Mouse (Mus musculus) intestine, embryonic 15.5 days (tissue): ENCODE data around the gene Cdh5. TPM values are rescaled to one million over a fixed set of nuclear protein-coding genes. Genes with fewer than 3 reads are reported as not detected.
"Not testable (repeated sequence)": the region's sequence is repeated elsewhere in the genome, so short reads cannot be mapped to it uniquely, and the experiment has no call there.

Source experiments
- ATAC-seq: fragments of 200-750 bp; cut with Nextera tagmentation; 2 replicates; pipeline ENCODE4 v1.8.0; 2017; ENCODE audit warnings: moderate TSS enrichment, moderate library complexity
- H3K27ac ChIP-seq: fragments of 300-500 bp; sonication (generic); 2 replicates; pipeline ENCODE4 v1.5.1; 2015; ENCODE audit warnings: mild to moderate bottlenecking, inconsistent platforms
- H3K27me3 ChIP-seq: fragments of 300-500 bp; sonication (generic); replicated peaks from 2 replicates; pipeline ENCODE4 v1.6.1; 2015; ENCODE audit warnings: inconsistent platforms
- H3K36me3 ChIP-seq: fragments of 300-500 bp; sonication (generic); 2 replicates; pipeline ENCODE4 v1.6.1; 2015; ENCODE audit warnings: inconsistent platforms
- H3K4me1 ChIP-seq: fragments of 300-500 bp; sonication (generic); replicated peaks from 2 replicates; pipeline ENCODE4 v1.6.1; 2015; ENCODE audit warnings: inconsistent platforms
- H3K4me2 ChIP-seq: fragments of 300-500 bp; sonication (generic); replicated peaks from 2 replicates; pipeline ENCODE4 v1.6.1; 2015; ENCODE audit warnings: mild to moderate bottlenecking, inconsistent platforms
- H3K4me3 ChIP-seq: fragments of 300-500 bp; sonication (generic); replicated peaks from 2 replicates; pipeline ENCODE4 v1.5.1; 2015; ENCODE audit warnings: inconsistent platforms
- H3K9ac ChIP-seq: fragments of 300-500 bp; sonication (generic); 2 replicates; pipeline ENCODE4 v1.6.1; 2015; ENCODE audit warnings: inconsistent platforms
- H3K9me3 ChIP-seq: fragments of 300-500 bp; sonication (generic); 2 replicates; pipeline ENCODE4 v1.6.1; 2016; ENCODE audit warnings: inconsistent platforms
- WGBS: fragments of 180-500 bp; shearing (Covaris S2); methylation state at CpG from one replicate; pipeline ENCODE4 v1.1.7; 2015; 5-methylcytosine and 5-hydroxymethylcytosine counted together
- polyA plus RNA-seq: library from polyadenylated mRNA; unstranded; fragments of >200 nt; fragmentation: Nextera tagmentation; extraction: Ambion mirVana; gene quantifications from 2 replicates; pipeline ENCODE4 v1.2.1, GENCODE M21; 2015

The Cdh5 gene
- polyA plus RNA-seq, result 25.3 and 26.0 TPM in 2 replicates

DNA sequence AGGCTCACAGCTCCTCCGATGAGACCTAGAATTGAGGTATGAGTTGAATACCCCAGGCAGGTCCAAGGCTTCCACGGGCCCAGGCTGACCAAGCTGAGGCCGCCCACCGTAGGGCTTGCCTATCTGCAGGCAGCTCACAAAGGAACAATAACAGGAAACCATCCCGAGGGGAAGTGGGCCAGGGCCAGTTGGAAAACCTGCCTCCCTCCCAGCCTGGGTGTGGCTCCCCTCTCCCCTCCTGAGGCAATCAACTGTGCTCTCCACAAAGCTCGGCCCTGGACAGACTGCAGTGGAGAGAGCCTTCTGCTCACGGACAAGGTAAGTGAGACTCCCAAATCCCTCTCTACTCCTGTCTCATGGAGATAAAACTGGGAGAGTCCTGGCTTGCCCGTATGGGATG is at the start of gene Cdh5:
Gene Cdh5, plus strand, starts transcription at position 211 of the 400 bp plus-strand sequence.
- ATAC-seq, result no peak
- no peak within 1 kb of the TSS for H3K9ac ChIP-seq
- H3K27me3 ChIP-seq, result no peaks in the 10 kb centered on the region
- peaks cover 7% of the 10 kb centered on the region; the same call in 1 of the 2 replicates for H3K4me1 ChIP-seq
- WGBS, result 58% methylated on average over 8 of the region's 8 CpGs
- peak within 1 kb of the TSS; percentile 11; the same call in 1 of the 2 replicates for H3K4me3 ChIP-seq
- no peak within 1 kb of the TSS for H3K27ac ChIP-seq
- no peak within 1 kb of the TSS; the same call in 1 of the 2 replicates for H3K4me2 ChIP-seq
- H3K36me3 ChIP-seq, result no peaks in the 10 kb centered on the region
- H3K9me3 ChIP-seq, result no peaks in the 10 kb centered on the region

DNA sequence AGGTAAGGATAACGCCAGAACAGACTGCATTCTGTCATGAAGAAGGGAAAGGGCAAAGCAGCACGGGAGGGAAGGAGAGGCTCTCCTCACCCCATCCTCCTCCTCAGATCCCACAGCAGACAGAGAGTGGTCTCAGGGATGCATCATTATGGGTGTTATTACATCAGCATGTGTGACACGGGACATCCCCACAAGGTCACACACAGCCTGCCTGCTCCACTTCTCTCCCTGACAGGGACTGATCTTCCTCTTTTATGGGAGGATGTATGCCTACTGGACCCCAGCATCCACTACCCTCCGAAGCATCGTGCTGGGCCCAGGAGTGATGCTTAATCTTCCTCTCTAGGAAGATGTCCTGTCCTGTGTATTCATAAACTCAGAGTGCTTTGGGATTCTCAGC is 41.5 kb upstream of the Cdh5 start:
- Histone ChIP-seq H3K27me3 (no peaks in the 10 kb centered on the region), H3K27ac (peak overlapping the region; percentile 58; the same call in 1 of the 2 replicates), H3K4me3 (no peak overlapping the region), H3K9me3 (no peaks in the 10 kb centered on the region), H3K9ac (no peak overlapping the region), H3K4me1 (peaks cover 25% of the 10 kb centered on the region), H3K36me3 (no peaks in the 10 kb centered on the region), H3K4me2 (no peak overlapping the region)
- no peak for ATAC-seq
- 41% methylated on average over 5 of the region's 5 CpGs for WGBS

DNA sequence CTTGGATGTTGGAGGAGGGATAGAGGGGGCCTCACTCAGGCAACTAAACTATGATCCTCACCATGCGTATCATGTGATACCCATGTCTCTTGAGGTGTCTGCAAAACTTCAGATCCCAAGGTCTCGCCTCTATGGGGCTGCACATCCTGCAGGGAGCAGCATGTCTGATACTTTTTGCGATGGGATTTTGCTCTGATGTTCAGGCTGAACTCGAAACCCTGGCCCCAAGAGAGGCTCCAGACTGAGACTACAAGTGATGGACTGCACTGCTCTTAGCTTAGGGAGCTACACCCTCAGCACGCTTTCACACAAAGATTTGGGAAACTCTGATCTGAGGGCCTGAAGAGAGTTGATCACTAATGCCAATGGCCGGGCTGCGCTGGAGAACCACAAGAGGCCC is 41.0 kb upstream of the Cdh5 start:
- WGBS, result 68% methylated on average over 7 of the region's 7 CpGs
- H3K36me3 ChIP-seq, result no peaks in the 10 kb centered on the region
- ATAC-seq, result no peak
- H3K4me2 ChIP-seq, result no peak overlapping the region
- peak overlapping the region; percentile 58 for H3K27ac ChIP-seq
- peaks cover 25% of the 10 kb centered on the region for H3K4me1 ChIP-seq
- no peak overlapping the region for H3K4me3 ChIP-seq
- no peaks in the 10 kb centered on the region for H3K27me3 ChIP-seq
- H3K9me3 ChIP-seq, result no peaks in the 10 kb centered on the region
- H3K9ac ChIP-seq, result no peak overlapping the region

DNA sequence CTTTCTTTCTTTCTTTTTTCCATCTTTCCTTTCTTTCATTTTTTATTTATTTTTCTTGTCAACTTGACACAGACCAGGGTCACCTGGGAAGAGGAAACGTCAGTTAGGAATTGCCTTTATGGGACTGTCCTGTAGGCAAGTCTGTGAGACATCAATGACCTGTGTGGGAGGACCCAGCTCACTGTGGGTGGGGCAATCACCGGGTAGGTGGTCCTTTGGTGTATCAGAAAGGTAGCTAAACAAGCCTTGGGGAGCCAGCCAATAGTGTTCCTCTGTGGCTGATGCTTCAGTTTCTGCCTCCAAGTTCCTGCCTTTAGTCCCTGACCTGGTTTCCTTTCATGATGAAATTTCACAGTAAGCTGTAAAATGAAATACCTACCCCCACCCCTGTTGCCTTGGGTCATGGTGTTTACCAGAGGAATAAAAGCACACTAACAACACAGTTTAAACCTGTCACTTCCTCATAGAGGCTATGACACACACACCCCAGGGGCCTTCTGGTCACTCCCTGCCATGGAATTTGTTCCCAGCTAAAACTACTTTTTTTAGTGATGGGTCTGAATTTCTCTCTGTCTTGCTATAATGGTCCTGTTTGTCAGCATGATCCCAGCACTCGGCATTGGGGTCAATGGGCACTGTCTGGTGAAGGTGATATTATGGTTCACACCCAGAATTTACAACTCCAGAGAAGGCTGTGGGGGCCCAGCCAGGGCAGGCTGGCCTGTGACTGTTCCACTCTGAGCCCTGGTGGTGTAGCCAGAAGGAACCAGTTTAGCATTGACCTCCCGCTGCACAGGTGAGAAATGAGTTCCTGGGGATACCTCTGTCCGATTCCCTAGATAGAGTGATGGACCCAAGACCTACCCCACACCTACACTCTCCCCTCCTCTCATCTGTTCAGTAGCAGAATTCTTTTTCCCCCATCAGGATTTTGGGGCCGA is 40.1 kb upstream of the Cdh5 start:
- Histone ChIP-seq H3K36me3 (no peaks in the 10 kb centered on the region), H3K27ac (peak overlapping the region; percentile 87), H3K4me3 (no peak overlapping the region), H3K27me3 (no peaks in the 10 kb centered on the region), H3K9ac (no peak overlapping the region), H3K4me1 (peaks cover 25% of the 10 kb centered on the region), H3K9me3 (no peaks in the 10 kb centered on the region), H3K4me2 (peak overlapping the region; percentile 34; the same call in 1 of the 2 replicates)
- peak; percentile 93 for ATAC-seq
- WGBS, result 34% methylated on average over 6 of the region's 6 CpGs

DNA sequence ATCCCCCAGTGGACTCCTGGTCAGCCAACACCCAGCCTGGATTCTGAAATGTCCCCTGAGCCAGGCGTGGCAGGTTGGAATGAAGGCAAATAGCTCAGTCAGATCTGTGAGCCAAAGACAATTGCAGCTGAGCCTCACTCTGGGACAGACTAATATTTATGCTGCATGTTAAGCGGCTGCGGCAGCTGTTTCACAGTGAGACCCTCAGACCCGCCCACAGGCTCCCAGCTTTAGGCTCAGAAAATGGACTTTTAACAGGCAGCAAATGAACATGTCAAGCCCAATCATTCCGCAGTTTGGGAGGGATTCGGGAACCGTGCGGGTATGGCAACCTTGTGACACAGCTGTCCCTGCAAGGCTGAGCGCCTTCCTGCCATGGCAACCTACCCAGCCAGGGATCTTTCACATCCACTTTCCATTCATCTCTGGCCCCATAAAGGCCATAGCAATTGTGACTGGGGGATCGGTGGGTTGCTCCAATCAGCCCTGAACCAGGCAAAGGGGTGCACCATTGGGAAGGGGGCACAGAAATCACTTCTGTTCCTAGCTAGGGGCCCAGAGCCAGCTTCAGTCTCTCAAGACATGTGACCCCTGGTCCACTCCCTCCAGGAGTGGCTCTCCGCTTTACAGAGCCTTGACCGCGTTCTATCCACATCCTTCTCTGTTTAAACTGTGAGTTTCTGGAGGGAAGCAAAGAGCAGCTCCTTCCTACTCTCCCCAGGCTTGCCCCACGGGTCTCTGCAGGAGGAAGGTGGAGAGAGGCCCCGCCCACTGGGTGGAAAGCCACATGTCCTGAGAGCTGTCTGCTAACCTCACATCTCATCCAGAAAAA is 39.2 kb upstream of the Cdh5 start:
- Histone ChIP-seq H3K9ac (0 out of 2 replicates have a peak overlapping the region, but pooled peaks have one; percentile 6), H3K4me2 (peak overlapping the region; percentile 34), H3K9me3 (no peaks in the 10 kb centered on the region), H3K4me3 (no peak overlapping the region), H3K36me3 (no peaks in the 10 kb centered on the region), H3K27ac (peak overlapping the region; percentile 87), H3K4me1 (peaks cover 31% of the 10 kb centered on the region), H3K27me3 (no peaks in the 10 kb centered on the region)
- peak; percentile 60 for ATAC-seq
- WGBS, result 43% methylated on average over 15 of the region's 15 CpGs

DNA sequence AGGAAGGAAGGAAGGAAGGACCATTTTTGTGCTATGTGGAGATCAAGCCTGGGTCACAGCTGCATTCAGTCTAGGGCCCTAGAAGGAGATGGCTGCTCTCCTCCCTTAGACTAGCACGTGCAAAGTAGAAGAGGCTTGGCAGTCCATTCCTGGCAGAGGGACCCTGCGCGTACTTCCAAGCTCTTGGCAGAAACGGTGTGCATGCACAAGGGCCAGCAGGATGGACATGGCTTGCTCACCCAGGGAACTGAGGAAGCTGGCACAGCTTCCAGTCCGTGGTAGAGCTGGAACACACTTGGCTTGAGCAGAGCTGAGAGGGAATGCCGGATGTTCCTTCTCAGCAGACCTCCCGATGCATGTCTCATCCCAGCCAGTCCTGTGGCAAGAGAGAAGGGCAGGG is 36.2 kb upstream of the Cdh5 start:
- no peaks in the 10 kb centered on the region for H3K27me3 ChIP-seq
- H3K4me1 ChIP-seq, result peaks cover 35% of the 10 kb centered on the region
- no peaks in the 10 kb centered on the region for H3K36me3 ChIP-seq
- no peak overlapping the region for H3K9ac ChIP-seq
- no peak for ATAC-seq
- H3K27ac ChIP-seq, result no peak overlapping the region
- H3K4me2 ChIP-seq, result no peak overlapping the region
- H3K9me3 ChIP-seq, result no peaks in the 10 kb centered on the region
- WGBS, result 76% methylated on average over 7 of the region's 7 CpGs
- H3K4me3 ChIP-seq, result no peak overlapping the region

DNA sequence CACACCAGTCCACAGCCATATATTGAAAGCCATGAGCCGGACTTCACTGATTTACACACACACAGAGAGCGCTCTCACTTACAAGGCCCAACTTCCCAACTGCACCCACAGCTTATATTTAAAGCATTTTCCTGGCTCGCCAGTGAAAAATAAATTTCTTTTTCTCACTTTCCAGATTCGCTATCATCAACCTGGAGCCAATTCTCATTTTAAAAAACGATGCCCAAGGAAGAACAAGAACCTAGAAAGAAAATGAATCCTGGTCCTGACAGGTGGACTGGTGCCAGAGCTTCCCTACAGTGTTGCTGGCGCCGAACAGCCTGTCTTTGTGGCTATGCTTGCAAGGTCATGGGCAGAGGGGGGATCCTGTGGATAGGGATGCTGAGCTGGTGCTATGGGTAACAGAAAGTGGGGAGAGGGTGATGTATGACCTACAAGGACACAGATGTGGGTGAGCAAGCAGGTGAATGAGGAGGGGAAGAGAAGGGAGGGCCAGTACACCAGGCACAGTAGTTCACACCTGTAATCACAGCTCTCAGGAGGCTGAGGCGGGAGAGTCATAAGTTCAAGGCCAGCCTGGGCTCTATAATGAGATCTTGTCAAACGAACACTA is 35.4 kb upstream of the Cdh5 start:
- Histone ChIP-seq H3K9me3 (no peaks in the 10 kb centered on the region), H3K4me2 (no peak overlapping the region), H3K36me3 (no peaks in the 10 kb centered on the region), H3K9ac (no peak overlapping the region), H3K4me1 (peaks cover 32% of the 10 kb centered on the region), H3K4me3 (no peak overlapping the region), H3K27me3 (no peaks in the 10 kb centered on the region), H3K27ac (no peak overlapping the region)
- WGBS, result 86% methylated on average over 9 of the region's 9 CpGs
- ATAC-seq, result no peak

DNA sequence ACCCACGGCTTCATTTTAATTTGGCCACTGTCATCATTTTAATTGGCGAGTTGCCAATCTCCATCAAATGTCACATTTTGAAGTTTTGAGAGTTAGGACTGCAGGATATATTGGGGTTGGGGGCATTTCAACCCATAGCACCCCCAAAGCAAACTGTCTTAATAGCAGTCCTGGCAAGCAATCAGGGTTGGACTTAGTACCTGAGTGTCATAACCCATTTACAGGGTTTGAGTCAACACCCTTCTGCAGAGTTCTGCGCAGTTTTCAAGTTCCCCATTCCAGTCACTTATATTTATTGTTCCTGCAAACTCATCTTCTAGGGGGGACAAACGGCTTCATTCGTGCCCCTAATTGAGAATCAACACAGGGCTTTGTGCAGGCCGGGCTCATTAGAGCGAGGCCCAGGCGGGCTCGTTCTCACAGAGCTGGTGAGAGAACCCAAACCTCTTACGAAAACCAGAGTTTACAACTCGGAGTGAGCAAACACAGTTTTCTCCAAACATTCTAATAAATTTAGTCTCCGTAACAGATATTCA is 34.0 kb upstream of the Cdh5 start:
- no peak overlapping the region for H3K4me2 ChIP-seq
- no peaks in the 10 kb centered on the region for H3K36me3 ChIP-seq
- H3K27ac ChIP-seq, result peak overlapping the region; percentile 57
- H3K4me1 ChIP-seq, result peaks cover 25% of the 10 kb centered on the region
- H3K27me3 ChIP-seq, result no peaks in the 10 kb centered on the region
- H3K4me3 ChIP-seq, result no peak overlapping the region
- no peak overlapping the region for H3K9ac ChIP-seq
- H3K9me3 ChIP-seq, result no peaks in the 10 kb centered on the region
- ATAC-seq, result peak; percentile 62
- WGBS, result 36% methylated on average over 12 of the region's 12 CpGs

DNA sequence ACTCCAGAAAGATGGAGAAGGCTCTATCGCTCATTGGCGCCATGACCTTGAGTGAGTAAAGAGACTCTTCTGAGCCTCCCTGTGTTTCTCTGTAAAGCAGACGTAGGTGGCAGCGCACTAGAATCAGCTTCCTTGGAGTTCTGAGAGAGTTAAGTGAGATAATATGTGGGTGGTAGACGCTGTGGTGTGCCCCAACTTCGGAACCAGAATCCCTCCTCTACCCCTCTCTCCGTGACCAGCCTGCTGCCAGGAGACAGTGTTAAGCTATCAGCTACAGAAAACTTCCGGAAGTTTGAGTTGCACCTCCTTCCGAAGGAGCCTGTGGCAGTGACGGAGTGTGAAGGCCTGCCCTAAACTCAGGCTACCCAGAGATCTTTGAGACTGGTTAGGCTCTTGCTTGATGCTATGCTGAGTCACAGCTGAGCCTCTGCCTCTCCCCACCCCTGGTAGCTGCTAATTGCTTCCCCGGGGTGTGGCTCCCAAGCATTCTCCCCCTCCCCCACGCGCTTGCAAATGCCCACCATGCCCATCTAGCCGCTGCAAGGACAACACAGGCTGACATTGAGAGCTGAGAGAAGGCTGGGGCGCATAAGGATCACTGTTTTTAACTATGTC is 32.9 kb upstream of the Cdh5 start:
- Histone ChIP-seq H3K27me3 (no peaks in the 10 kb centered on the region), H3K36me3 (no peaks in the 10 kb centered on the region), H3K4me2 (no peak overlapping the region), H3K27ac (no peak overlapping the region), H3K9ac (no peak overlapping the region), H3K4me1 (peaks cover 19% of the 10 kb centered on the region), H3K9me3 (no peaks in the 10 kb centered on the region), H3K4me3 (no peak overlapping the region)
- 70% methylated on average over 15 of the region's 15 CpGs for WGBS
- peak; percentile 22; the same call in 1 of the 2 replicates for ATAC-seq

DNA sequence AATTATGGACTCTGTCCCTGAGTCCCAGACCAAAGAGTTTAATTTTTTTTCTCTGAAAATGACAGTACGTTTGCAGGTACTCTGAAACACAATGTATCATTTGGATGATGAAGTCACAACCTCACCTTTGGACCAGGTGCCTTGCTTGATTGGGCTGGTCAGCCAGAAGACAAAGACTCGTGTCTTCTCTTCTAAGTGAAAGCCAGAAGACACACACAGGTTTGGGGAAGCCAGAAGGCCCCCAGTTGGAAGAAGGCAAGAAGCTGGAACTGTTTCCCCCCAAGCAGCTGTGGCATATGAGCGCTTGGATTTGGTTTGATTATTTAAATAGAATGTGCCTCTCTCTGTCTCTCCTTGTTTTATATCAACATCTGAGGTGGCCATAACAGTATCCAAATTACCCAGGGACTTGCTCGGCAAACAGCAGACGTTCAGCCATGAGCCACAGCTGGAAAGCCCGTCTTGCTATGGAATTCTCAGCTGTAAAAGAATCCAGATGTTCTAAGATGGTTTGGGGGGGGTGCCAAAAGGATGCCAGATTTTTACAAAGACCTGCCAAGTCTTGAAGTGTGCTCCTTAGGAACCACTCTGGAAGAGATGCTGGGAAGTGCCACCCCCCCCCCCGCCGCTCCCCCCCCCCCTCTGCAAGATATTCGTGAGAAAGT is 31.1 kb upstream of the Cdh5 start:
- H3K36me3 ChIP-seq, H3K4me2 ChIP-seq, H3K27me3 ChIP-seq, H3K9me3 ChIP-seq, H3K27ac ChIP-seq, H3K9ac ChIP-seq, H3K4me3 ChIP-seq, ATAC-seq: not testable (repeated sequence)
- 57% methylated on average over 7 of the region's 9 CpGs for WGBS
- H3K4me1 ChIP-seq, result peaks cover 17% of the 10 kb centered on the region

DNA sequence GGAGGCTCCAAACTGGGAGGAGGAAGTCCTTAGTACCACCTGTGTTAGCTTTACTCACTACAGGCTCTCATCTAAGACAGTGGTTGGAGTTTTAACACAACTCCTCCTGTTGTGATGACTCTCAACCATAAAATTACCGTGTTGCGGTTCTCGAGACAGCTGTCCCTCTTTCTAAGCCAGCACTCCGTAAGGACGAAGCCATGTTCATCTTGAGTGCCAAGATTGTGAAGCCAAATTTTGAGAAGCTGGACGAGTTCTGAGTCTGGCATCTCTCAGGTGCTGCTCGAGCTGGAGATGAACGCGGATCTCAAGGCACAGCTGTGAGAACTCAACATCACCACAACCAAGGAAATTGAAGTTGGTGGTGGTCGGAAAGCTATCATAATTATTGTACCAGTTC is 30.5 kb upstream of the Cdh5 start:
- Histone ChIP-seq H3K9ac (no peak overlapping the region), H3K27me3 (no peaks in the 10 kb centered on the region), H3K36me3 (no peaks in the 10 kb centered on the region), H3K4me1 (peaks cover 17% of the 10 kb centered on the region), H3K27ac (no peak overlapping the region), H3K4me3 (no peak overlapping the region), H3K9me3 (no peaks in the 10 kb centered on the region), H3K4me2 (no peak overlapping the region)
- ATAC-seq, result no peak
- 74% methylated on average over 10 of the region's 10 CpGs for WGBS
